ENCODE assay signal across 43 mouse cellular contexts in the genomic region with DNA sequence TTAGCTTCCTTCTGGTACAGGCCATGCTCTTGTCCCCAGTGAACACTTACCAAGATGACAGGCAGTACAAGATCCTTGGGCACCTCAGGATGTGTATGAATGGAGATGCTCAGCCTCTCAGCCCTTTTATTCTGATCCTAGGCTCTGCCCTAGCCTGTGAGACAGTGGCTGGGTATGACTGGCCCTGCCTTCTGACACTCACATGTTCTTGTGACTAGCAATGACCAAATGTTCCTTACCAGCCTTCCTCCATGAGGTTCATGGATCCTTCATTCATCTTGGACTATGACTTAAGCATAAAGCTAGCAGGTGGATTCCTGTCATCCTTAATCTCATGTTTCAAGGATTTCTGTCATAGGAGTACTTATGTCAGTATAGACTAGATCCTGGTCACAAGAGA. TPM values are rescaled to one million over a fixed set of nuclear protein-coding genes. Genes with fewer than 3 reads are reported as not detected.
"Had no signal": no experiment of that assay in that cellular context is flagged by ENCODE, and none has a peak within 500 bp of the region (broad histone marks: within the 10 kb centered on the region; RNA-seq: fewer than 3 reads in every experiment).

A gene (minus strand): TSS at position 101 of the 400 bp plus-strand sequence.

- H3K4me3 ChIP-seq: heart, embryonic 10.5 days; heart, embryonic 12.5 days; heart, embryonic 13.5 days; heart, embryonic 15.5 days; hindbrain, embryonic 10.5 days; hindbrain, embryonic 12.5 days; hindbrain, embryonic 13.5 days; hindbrain, embryonic 15.5 days; intestine, embryonic 15.5 days; kidney, embryonic 15.5 days; layer of hippocampus, adult 2 months had no signal

- H3K4me1 ChIP-seq: heart, embryonic 10.5 days; heart, embryonic 12.5 days; heart, embryonic 13.5 days; heart, embryonic 15.5 days; hindbrain, embryonic 10.5 days; hindbrain, embryonic 12.5 days; hindbrain, embryonic 13.5 days; hindbrain, embryonic 15.5 days; intestine, embryonic 15.5 days; kidney, embryonic 15.5 days had no signal

- H3K27me3 ChIP-seq: heart, embryonic 12.5 days; heart, embryonic 13.5 days; heart, embryonic 15.5 days; hindbrain, embryonic 12.5 days; hindbrain, embryonic 13.5 days; hindbrain, embryonic 15.5 days; intestine, embryonic 15.5 days; kidney, embryonic 15.5 days had no signal

- H3K36me3 ChIP-seq: heart, embryonic 10.5 days; heart, embryonic 12.5 days; heart, embryonic 13.5 days; heart, embryonic 15.5 days; hindbrain, embryonic 10.5 days; hindbrain, embryonic 12.5 days; hindbrain, embryonic 13.5 days; hindbrain, embryonic 15.5 days; intestine, embryonic 15.5 days; kidney, embryonic 15.5 days had no signal

- H3K9me3 ChIP-seq: heart, embryonic 10.5 days; heart, embryonic 12.5 days; heart, embryonic 13.5 days; heart, embryonic 15.5 days; hindbrain, embryonic 10.5 days; hindbrain, embryonic 12.5 days; hindbrain, embryonic 13.5 days; hindbrain, embryonic 15.5 days; intestine, embryonic 15.5 days; kidney, embryonic 15.5 days had no signal

- DNase-seq: heart, postnatal 10 days; heart, postnatal 14 days; heart, postnatal 36 days; heart, postnatal 4 days; kidney, adult 11 months; kidney, adult 18-20 months; kidney, adult 2 months; kidney, adult 8-10 months; kidney, adult 9 months; kidney, postnatal 10 days; kidney, postnatal 14 days; kidney, postnatal 25 days; kidney, postnatal 36 days; kidney, postnatal 4 days; layer of hippocampus, adult 9-11 months; layer of hippocampus, postnatal 36 days had no signal

- H3K4me2 ChIP-seq: heart, embryonic 11.5 days; heart, embryonic 12.5 days; heart, embryonic 13.5 days; heart, embryonic 15.5 days; hindbrain, embryonic 12.5 days; hindbrain, embryonic 13.5 days; hindbrain, embryonic 14.5 days; hindbrain, embryonic 15.5 days; intestine, embryonic 15.5 days; kidney, embryonic 15.5 days had no signal

- ATAC-seq: hindbrain, embryonic 16.5 days; hindbrain, postnatal 0 days; inflammation-experienced regulatory T-cells, adult 6 months; intestine, embryonic 15.5 days; intestine, embryonic 16.5 days; intestine, postnatal 0 days had no signal

- H3K9ac ChIP-seq: heart, embryonic 12.5 days; heart, embryonic 13.5 days; heart, embryonic 15.5 days; hindbrain, embryonic 12.5 days; hindbrain, embryonic 13.5 days; hindbrain, embryonic 14.5 days; hindbrain, embryonic 15.5 days; intestine, embryonic 15.5 days; kidney, embryonic 15.5 days had no signal

- H3K27ac ChIP-seq: heart, embryonic 10.5 days; heart, embryonic 13.5 days; heart, embryonic 15.5 days; hindbrain, embryonic 10.5 days; hindbrain, embryonic 12.5 days; hindbrain, embryonic 13.5 days; hindbrain, embryonic 14.5 days; hindbrain, embryonic 15.5 days; hindbrain, postnatal 0 days; intestine, embryonic 15.5 days; kidney, embryonic 15.5 days; kidney, postnatal 0 days; layer of hippocampus, adult 2 months had no signal

RNA-seq across cellular contexts. Expression of the gene that starts here (rescaled TPM):
- polyA plus RNA-seq: heart, embryonic 10.5 days; heart, embryonic 11.5 days; heart, embryonic 12.5 days; heart, embryonic 13.5 days; heart, embryonic 14.5 days; heart, embryonic 15.5 days; heart, embryonic 16.5 days; heart, postnatal 0 days; hindbrain, embryonic 10.5 days; hindbrain, embryonic 11.5 days; hindbrain, embryonic 12.5 days; hindbrain, embryonic 13.5 days; hindbrain, embryonic 14.5 days; hindbrain, embryonic 15.5 days; hindbrain, embryonic 16.5 days; hindbrain, postnatal 0 days; inflammation-experienced regulatory T-cells, adult 6 months; intestine, embryonic 14.5 days; intestine, embryonic 15.5 days; intestine, embryonic 16.5 days; intestine, postnatal 0 days; kidney, adult 2 months; kidney, embryonic 14.5 days; kidney, embryonic 15.5 days; kidney, embryonic 16.5 days; kidney, postnatal 0 days; large intestine, adult 2 months had no signal
